In genomic region chr19:24554911-24555465, GRCm38 (mm10) we compare ENCODE assay signal across 8 mouse cellular contexts. TPM values are rescaled to one million over a fixed set of nuclear protein-coding genes. Genes with fewer than 3 reads are reported as not detected.
DNase-seq lines count a peak whose midpoint lies in the region; ATAC-seq and TF ChIP-seq lines count a peak whose summit lies in the region.

No protein-coding gene starts in this region.

- 0% methylated on average over 19 of the region's 19 CpGs for WGBS in heart, embryonic 14.5 days
- WGBS in heart, postnatal 0 days, result 0% methylated on average over 19 of the region's 19 CpGs
- WGBS in liver, embryonic 15.5 days (ENCODE audit: insufficient replicate concordance), result under 1% methylated on average over 19 of the region's 19 CpGs

- no peak for TF ChIP-seq CTCF in heart, postnatal 0 days (IDR thresholded peaks at IDR 0.05; ENCODE audit: low read depth)

- H3K4me3 ChIP-seq in heart, embryonic 14.5 days (ENCODE audit: control insufficient read depth in 1 of 2, insufficient read depth in 1 of 2, low read depth in 1 of 2, low read length in 2 of 2), result peak overlapping the region; percentile 72 to 90
- H3K4me3 ChIP-seq in heart, postnatal 0 days (ENCODE audit: low read depth, low read length), result peak overlapping the region; percentile 98
- peak overlapping the region; percentile 92 for H3K4me3 ChIP-seq in liver, embryonic 15.5 days (replicated peaks)

- H3K4me2 ChIP-seq in heart, embryonic 14.5 days (ENCODE audit: low read length), result peak overlapping the region; percentile 77
- H3K4me2 ChIP-seq in heart, postnatal 0 days (ENCODE audit: low read depth, low read length), result peak overlapping the region; percentile 91
- peak overlapping the region; percentile 98 for H3K4me2 ChIP-seq in liver, embryonic 15.5 days

- H3K27me3 ChIP-seq in heart, embryonic 14.5 days (ENCODE audit: control insufficient read depth, insufficient read depth, low read length), result no peaks in the 10 kb centered on the region
- no peaks in the 10 kb centered on the region for H3K27me3 ChIP-seq in heart, postnatal 0 days (ENCODE audit: control insufficient read depth, insufficient read depth, low read length)
- H3K27me3 ChIP-seq in liver, embryonic 15.5 days, result peaks cover 32% of the 10 kb centered on the region

- intact Hi-C loops in heart, postnatal 36 days (cut with DNase I), result loop anchor here (5.0 kb wide), 2 partner anchors 78 to 253 kb away; partner anchors contain the start of gene Fam122a

- H3K9ac ChIP-seq in heart, embryonic 14.5 days (ENCODE audit: low read length), result peak overlapping the region; percentile 93
- peak overlapping the region; percentile 76 for H3K9ac ChIP-seq in heart, postnatal 0 days (replicated peaks; ENCODE audit: low read depth, low read length)
- peak overlapping the region; percentile 93 for H3K9ac ChIP-seq in liver, embryonic 15.5 days

- peaks cover 10 to 34% of the 10 kb centered on the region in 2 experiments for H3K4me1 ChIP-seq in heart, embryonic 14.5 days (ENCODE audit: control insufficient read depth in 2 of 2, insufficient read depth in 2 of 2, low read length in 2 of 2)
- H3K4me1 ChIP-seq in heart, postnatal 0 days (ENCODE audit: control insufficient read depth, insufficient read depth), result peaks cover 23% of the 10 kb centered on the region
- peaks cover 42% of the 10 kb centered on the region for H3K4me1 ChIP-seq in liver, embryonic 15.5 days (replicated peaks)

- ATAC-seq in heart, embryonic 14.5 days (ENCODE audit: insufficient number of reproducible peaks, insufficient read depth, low FRiP score, low read depth), result no peak
- no peak for ATAC-seq in heart, postnatal 0 days (ENCODE audit: insufficient read depth, low read depth)
- peak; percentile 62 for ATAC-seq in liver, embryonic 15.5 days (ENCODE audit: insufficient read depth)

- no peak for DNase-seq in heart, postnatal 36 days
- peak; percentile 24 to 35 for DNase-seq in B cell, adult 2 months
- peak; percentile 48 for DNase-seq in brain, adult 2 months (ENCODE audit: low read depth, low spot score)
- DNase-seq in heart, postnatal 0 days (ENCODE audit: low spot score), result no peak
- DNase-seq in spleen, adult 18-20 months, result peak; percentile 7 to 14
- DNase-seq in adipocyte (ENCODE audit: low spot score), result no peak

- TF ChIP-seq EP300 in heart, postnatal 0 days (IDR thresholded peaks at IDR 0.05; ENCODE audit: low read depth), result no peak

- no peaks in the 10 kb centered on the region for H3K36me3 ChIP-seq in heart, embryonic 14.5 days (ENCODE audit: control insufficient read depth, insufficient read depth, low read length)
- no peaks in the 10 kb centered on the region for H3K36me3 ChIP-seq in heart, postnatal 0 days (replicated peaks; ENCODE audit: control insufficient read depth, insufficient read depth, low read length)
- H3K36me3 ChIP-seq in liver, embryonic 15.5 days (replicated peaks), result no peaks in the 10 kb centered on the region

- peak overlapping the region; percentile 37 to 92 for H3K27ac ChIP-seq in heart, embryonic 14.5 days (replicated peaks in 1 of 2; ENCODE audit: control insufficient read depth in 1 of 2, insufficient read depth in 1 of 2, low read depth in 2 of 2, low read length in 2 of 2)
- H3K27ac ChIP-seq in heart, postnatal 0 days (ENCODE audit: low read depth), result peak overlapping the region; percentile 94
- H3K27ac ChIP-seq in liver, embryonic 15.5 days (replicated peaks), result peak overlapping the region; percentile 93

- no peaks in the 10 kb centered on the region for H3K9me3 ChIP-seq in heart, embryonic 14.5 days (ENCODE audit: control insufficient read depth, low read length)
- no peaks in the 10 kb centered on the region for H3K9me3 ChIP-seq in heart, postnatal 0 days (replicated peaks; ENCODE audit: control insufficient read depth, low read length)
- H3K9me3 ChIP-seq in liver, embryonic 15.5 days (replicated peaks), result no peaks in the 10 kb centered on the region

RNA-seq across cellular contexts. Expression of gene Pip5k1b, which starts 0.7 kb away (rescaled TPM):
- 10.5 and 10.9 TPM in 2 replicates for polyA plus RNA-seq in heart, embryonic 14.5 days (2014; fragmentation: Nextera tagmentation; extraction: Ambion mirVana)
- 10 to 100 TPM; 22.1 to 27.5 TPM for total RNA-seq in heart, postnatal 36 days (2021)
- total RNA-seq in heart, postnatal 0 days (2014; rRNA removed; ENCODE audit: low replicate concordance), result 19.2 and 26.6 TPM in 2 replicates
- 12.2 and 14.0 TPM in 2 replicates for polyA plus RNA-seq in heart, postnatal 0 days (2015; fragmentation: Nextera tagmentation; extraction: Ambion mirVana)
- 8.5 and 9.5 TPM in 2 replicates for polyA plus RNA-seq in liver, embryonic 15.5 days (2015; fragmentation: Nextera tagmentation; extraction: Ambion mirVana)

Comparison
In these comparisons a context has a peak if more than half of its experiments do, and no peak if none do; other contexts are left out.
1. DNase-seq: peak in B cell, adult 2 months (2 of 2), brain, adult 2 months (single experiment) and spleen, adult 18-20 months (2 of 2); none in heart, postnatal 36 days (0 of 2), heart, postnatal 0 days (single experiment) and adipocyte (single experiment).
2. Peak in every context shown above with its lines, with median percentiles within 50 percentile points of each other: H3K27ac ChIP-seq, H3K4me2 ChIP-seq, H3K4me3 ChIP-seq and H3K9ac ChIP-seq.